In the genomic region with DNA sequence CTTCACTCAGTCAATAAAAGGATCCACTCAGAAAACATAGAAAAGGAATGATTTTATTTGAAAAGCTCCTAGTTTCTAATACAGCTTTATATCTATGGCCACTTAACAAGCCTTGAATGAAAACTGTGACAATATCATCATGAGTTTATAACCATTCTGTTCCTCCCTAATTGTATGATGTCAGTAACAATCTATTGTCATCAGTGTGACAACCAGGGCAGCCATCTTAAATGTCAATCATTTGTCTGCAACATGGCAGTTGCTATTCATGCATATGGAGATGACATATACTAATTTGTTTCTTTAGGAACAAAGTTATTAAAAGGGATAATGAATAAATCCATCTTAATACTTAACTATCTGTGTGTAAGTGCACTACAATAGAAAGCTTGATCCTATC, we compare ENCODE assay signal across 15 mouse cellular contexts.
"Had no signal": no experiment of that assay in that cellular context is flagged by ENCODE, and none has a peak within 500 bp of the region (broad histone marks: within the 10 kb centered on the region; RNA-seq: fewer than 3 reads in every experiment).

No protein-coding gene starts in this region.

- H3K4me3 ChIP-seq: neural tube, embryonic 15.5 days; stomach, embryonic 15.5 days had no signal

- H3K9ac ChIP-seq: neural tube, embryonic 15.5 days; stomach, embryonic 15.5 days had no signal

- H3K4me2 ChIP-seq: neural tube, embryonic 15.5 days; stomach, embryonic 15.5 days had no signal

- DNase-seq: retina, postnatal 1 day; right cerebral cortex, adult 18-20 months; right cerebral cortex, postnatal 14 days; right cerebral cortex, postnatal 25 days; right cerebral cortex, postnatal 4 days; spleen, adult 18-20 months; thymus, adult 18-20 months; thymus, adult 2 months; thymus, postnatal 14 days; thymus, postnatal 25 days; thymus, postnatal 36 days; thymus, postnatal 4 days had no signal

- H3K27ac ChIP-seq: neural tube, embryonic 15.5 days; stomach, embryonic 15.5 days; stomach, postnatal 0 days had no signal

- H3K4me1 ChIP-seq: neural tube, embryonic 15.5 days; stomach, embryonic 15.5 days had no signal

- H3K9me3 ChIP-seq: neural tube, embryonic 15.5 days; stomach, embryonic 15.5 days had no signal

- H3K36me3 ChIP-seq: neural tube, embryonic 15.5 days; stomach, embryonic 15.5 days had no signal

- H3K27me3 ChIP-seq: neural tube, embryonic 15.5 days; stomach, embryonic 15.5 days had no signal
